Mouse (Mus musculus) embryonic facial prominence, embryonic 12.5 days (tissue): ENCODE measurements around the gene Dnlz. TPM values are rescaled to one million over a fixed set of nuclear protein-coding genes. Genes with fewer than 3 reads are reported as not detected.

Experiments used
- ATAC-seq: fragments of 200-750 bp; cut with Nextera tagmentation; 2 replicates; pipeline ENCODE4 v1.8.0; 2017; ENCODE audit not compliant: insufficient number of reproducible peaks, insufficient read depth, low FRiP score, low TSS enrichment
- H3K27ac ChIP-seq: fragments of 300-500 bp; sonication (generic); 2 replicates; pipeline ENCODE4 v1.5.1; 2016; ENCODE audit warnings: mild to moderate bottlenecking
- H3K27me3 ChIP-seq: fragments of 300-500 bp; sonication (generic); 2 replicates; pipeline ENCODE4 v1.6.1; 2016; ENCODE audit warnings: mild to moderate bottlenecking, moderate library complexity
- H3K36me3 ChIP-seq: fragments of 300-500 bp; sonication (generic); 2 replicates; pipeline ENCODE4 v1.6.1; 2016; ENCODE audit warnings: mild to moderate bottlenecking
- H3K4me1 ChIP-seq: fragments of 300-500 bp; sonication (generic); 2 replicates; pipeline ENCODE4 v1.6.1; 2016
- H3K4me2 ChIP-seq: fragments of 300-500 bp; sonication (generic); replicated peaks from 2 replicates; pipeline ENCODE4 v1.6.1; 2016; ENCODE audit warnings: mild to moderate bottlenecking, moderate library complexity
- H3K4me3 ChIP-seq: fragments of 300-500 bp; sonication (generic); 2 replicates; pipeline ENCODE4 v1.5.1; 2016; ENCODE audit warnings: mild to moderate bottlenecking
- H3K9ac ChIP-seq: fragments of 300-500 bp; sonication (generic); 2 replicates; pipeline ENCODE4 v1.6.1; 2016; ENCODE audit warnings: mild to moderate bottlenecking, moderate library complexity
- H3K9me3 ChIP-seq: fragments of 300-500 bp; sonication (generic); 2 replicates; pipeline ENCODE4 v1.6.1; 2016; ENCODE audit warnings: mild to moderate bottlenecking, moderate library complexity
- WGBS: fragments of 180-500 bp; shearing (Covaris S2); methylation state at CpG from one replicate; pipeline ENCODE4 v1.1.7; 2016; 5-methylcytosine and 5-hydroxymethylcytosine counted together
- polyA plus RNA-seq: library from polyadenylated mRNA; unstranded; fragments of >200 nt; fragmentation: Nextera tagmentation; extraction: Ambion mirVana; gene quantifications from 2 replicates; pipeline ENCODE4 v1.2.1, GENCODE M21; 2016

Gene Dnlz
- polyA plus RNA-seq, 1 experiment from 2014 or later = 31.8 TPM

GRCm38 (mm10) chr2:26356678-26357077 is 4.8 kb upstream of the Dnlz start:
- H3K9me3 ChIP-seq = no peaks in the 10 kb centered on the region
- ATAC-seq = no peak
- H3K27ac ChIP-seq = no peak overlapping the region
- H3K27me3 ChIP-seq = no peaks in the 10 kb centered on the region
- 73% methylated on average over 7 of the region's 7 CpGs for WGBS
- H3K9ac ChIP-seq = no peak overlapping the region
- no peak overlapping the region for H3K4me2 ChIP-seq
- no peaks in the 10 kb centered on the region for H3K36me3 ChIP-seq
- H3K4me3 ChIP-seq = no peak overlapping the region
- H3K4me1 ChIP-seq = peaks cover 7% of the 10 kb centered on the region; the same call in 1 of the 2 replicates

DNA sequence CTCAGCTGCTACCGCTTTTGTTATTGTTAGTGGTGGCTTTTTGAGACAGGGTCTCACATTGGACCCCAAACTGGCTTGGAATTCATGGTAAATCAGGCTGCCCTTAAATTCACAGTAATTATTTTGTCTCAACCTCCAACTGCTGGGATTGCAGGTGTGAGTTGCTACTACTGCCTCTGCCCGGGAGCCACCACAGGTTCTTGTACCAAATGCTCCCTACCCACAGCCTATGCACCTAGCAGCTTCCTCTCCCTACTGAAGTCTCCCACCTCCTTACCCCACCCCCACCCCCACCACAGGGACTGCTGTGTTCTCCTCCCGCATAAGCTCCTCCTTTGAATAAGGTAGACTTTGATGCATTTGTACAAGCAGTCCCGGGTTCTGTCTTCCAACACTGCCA is 4.3 kb upstream of the Dnlz start:
- H3K4me2 ChIP-seq = no peak overlapping the region
- ATAC-seq = no peak
- H3K27ac ChIP-seq = no peak overlapping the region
- H3K4me1 ChIP-seq = peaks cover 7% of the 10 kb centered on the region
- no peak overlapping the region for H3K9ac ChIP-seq
- no peaks in the 10 kb centered on the region for H3K27me3 ChIP-seq
- no peaks in the 10 kb centered on the region for H3K36me3 ChIP-seq
- no peak overlapping the region for H3K4me3 ChIP-seq
- H3K9me3 ChIP-seq = no peaks in the 10 kb centered on the region
- 86% methylated on average over 4 of the region's 4 CpGs for WGBS

DNA sequence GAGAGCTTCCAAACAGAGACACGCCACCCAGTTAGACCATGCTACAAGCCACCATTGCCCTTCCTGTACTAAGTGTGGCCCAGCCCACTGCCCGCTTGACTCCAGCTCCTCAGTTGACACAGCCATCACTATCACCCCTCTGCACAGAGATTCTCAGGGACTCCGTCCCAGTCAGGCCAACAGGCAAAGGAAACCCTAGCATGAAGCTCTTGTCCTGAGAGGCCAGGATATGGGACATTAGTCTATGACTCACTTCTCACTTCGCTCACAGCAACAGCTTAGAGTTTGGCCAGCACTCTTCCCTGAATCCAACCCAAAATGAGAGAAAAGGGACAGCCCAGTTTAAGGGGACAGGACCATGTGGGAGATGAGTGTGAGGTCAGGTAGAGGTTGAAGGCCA is 2.5 kb upstream of the Dnlz start:
- Histone ChIP-seq H3K4me1 (peaks cover 15% of the 10 kb centered on the region), H3K9ac (no peak overlapping the region), H3K9me3 (no peaks in the 10 kb centered on the region), H3K4me2 (no peak overlapping the region), H3K27me3 (no peaks in the 10 kb centered on the region), H3K36me3 (peaks cover 11% of the 10 kb centered on the region), H3K4me3 (no peak overlapping the region), H3K27ac (no peak overlapping the region)
- WGBS = 91% methylated on average over 4 of the region's 4 CpGs
- ATAC-seq = no peak

DNA sequence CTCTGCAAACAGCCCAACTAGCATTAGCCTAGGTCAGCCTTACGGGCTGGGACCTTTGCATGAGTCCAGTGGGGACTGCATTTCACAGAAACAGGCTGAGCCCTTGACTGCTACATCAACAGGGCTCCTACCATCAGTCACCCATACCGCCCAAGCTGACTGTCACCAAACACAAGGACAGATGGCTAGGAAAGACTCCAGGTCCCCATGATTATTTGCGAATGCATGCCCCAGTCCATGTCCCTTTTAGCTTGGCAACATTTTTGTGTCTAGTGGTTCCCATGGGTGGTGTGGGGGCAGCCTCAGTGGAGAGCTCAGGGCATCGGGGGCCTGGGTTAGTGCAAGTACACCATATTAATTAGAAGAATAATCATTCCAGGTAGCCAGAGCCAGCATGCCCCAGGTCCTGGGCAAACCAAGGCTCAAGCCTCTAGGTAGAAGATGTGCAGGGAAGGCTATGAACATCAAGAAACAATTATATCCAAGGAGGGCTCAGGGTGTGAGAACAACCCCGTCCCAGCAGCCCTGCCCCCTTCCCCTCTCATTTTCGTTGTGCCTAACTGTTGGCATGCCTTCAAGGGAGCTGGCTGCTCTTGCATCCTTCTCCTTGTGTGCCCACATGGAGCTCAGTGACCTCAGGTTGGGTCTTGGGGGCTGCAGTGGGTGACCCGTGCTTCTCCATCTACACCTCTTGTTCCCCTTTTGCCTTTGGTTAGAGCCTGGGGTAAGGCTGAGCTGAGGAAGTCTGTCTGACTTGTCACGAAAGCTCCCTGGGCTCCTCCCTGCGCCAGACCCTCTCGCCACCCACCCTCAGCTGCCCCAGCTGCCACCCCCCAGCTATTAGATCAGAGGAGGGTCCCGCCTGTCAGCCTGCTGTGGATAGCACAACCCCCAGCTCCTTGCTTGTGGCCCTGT is 1.4 kb upstream of the Dnlz start:
- Histone ChIP-seq H3K4me3 (peak overlapping the region; percentile 82; the same call in 1 of the 2 replicates), H3K9me3 (no peaks in the 10 kb centered on the region), H3K4me1 (peaks cover 15% of the 10 kb centered on the region), H3K27me3 (no peaks in the 10 kb centered on the region), H3K36me3 (peaks cover 21% of the 10 kb centered on the region), H3K9ac (peak overlapping the region; percentile 80; the same call in 1 of the 2 replicates), H3K4me2 (peak overlapping the region; percentile 96), H3K27ac (no peak overlapping the region)
- 88% methylated on average over 11 of the region's 11 CpGs for WGBS
- ATAC-seq = no peak

DNA sequence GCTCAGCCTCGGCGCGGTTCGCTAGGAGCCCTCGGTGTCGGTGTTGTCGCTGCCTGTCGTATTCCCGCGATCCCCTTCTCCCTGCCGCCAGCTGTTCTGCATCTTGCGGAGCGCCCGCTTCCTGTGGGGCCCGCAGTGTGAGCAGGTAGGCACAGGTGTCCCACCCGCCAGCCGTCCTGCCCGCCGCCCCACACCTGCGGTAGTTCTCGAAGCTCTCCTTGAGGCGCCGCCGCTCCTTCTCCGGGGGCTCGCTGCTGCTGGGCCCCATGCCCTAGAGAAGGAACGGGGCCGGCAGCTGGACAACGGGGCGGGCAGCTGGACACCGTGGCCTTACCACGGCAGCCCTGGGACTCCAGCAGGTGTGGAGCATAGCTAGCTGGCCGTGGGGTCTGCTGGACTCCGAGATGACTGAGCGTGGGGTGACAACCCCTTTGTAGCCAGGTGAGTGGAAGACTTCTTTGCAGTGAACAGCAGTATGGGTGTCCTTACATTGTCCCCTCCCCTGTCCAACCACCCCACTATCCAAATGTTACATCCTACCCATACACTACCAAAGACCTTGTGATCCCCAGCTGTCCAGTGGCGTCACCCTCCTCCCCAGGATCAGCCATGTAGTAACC is 491 bp upstream of the Dnlz start:
- no peaks in the 10 kb centered on the region for H3K27me3 ChIP-seq
- peak overlapping the region; percentile 96 for H3K4me2 ChIP-seq
- peak overlapping the region; percentile 80 for H3K9ac ChIP-seq
- H3K4me3 ChIP-seq = peak overlapping the region; percentile 82
- H3K27ac ChIP-seq = peak overlapping the region; percentile 63; the same call in 1 of the 2 replicates
- peaks cover 17% of the 10 kb centered on the region for H3K4me1 ChIP-seq
- 0 out of 2 replicates have a peak, but pooled peaks have one; percentile 6 for ATAC-seq
- 2% methylated on average over 36 of the region's 36 CpGs for WGBS
- no peaks in the 10 kb centered on the region for H3K9me3 ChIP-seq
- peaks cover 26% of the 10 kb centered on the region for H3K36me3 ChIP-seq

DNA sequence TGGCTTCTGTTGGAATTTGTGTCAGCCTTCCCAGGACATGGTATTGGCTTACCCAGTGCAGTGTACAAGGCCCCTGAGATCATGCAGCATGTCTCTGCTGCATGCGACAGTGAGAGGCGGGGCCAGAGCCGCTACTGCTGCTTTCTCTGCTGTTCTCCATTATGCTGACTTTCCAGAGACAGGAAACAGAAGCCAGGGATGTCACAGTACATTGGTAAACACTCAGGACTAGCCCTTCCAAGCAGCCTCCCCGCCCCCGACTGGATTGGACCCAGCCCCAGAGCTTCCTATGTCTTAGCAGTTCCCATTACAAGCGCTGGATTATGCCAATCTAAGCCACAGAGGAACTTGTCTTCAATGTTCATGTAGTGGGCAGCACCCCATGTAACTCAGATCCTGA is 3.7 kb downstream of the Dnlz start:
- no peak overlapping the region for H3K4me3 ChIP-seq
- no peak overlapping the region for H3K4me2 ChIP-seq
- no peaks in the 10 kb centered on the region for H3K27me3 ChIP-seq
- peak overlapping the region; percentile 50 for H3K27ac ChIP-seq
- no peak for ATAC-seq
- H3K36me3 ChIP-seq = peaks cover 66% of the 10 kb centered on the region
- H3K9ac ChIP-seq = no peak overlapping the region
- peaks cover 21% of the 10 kb centered on the region for H3K4me1 ChIP-seq
- no peaks in the 10 kb centered on the region for H3K9me3 ChIP-seq
- 54% methylated on average over 6 of the region's 6 CpGs for WGBS

DNA sequence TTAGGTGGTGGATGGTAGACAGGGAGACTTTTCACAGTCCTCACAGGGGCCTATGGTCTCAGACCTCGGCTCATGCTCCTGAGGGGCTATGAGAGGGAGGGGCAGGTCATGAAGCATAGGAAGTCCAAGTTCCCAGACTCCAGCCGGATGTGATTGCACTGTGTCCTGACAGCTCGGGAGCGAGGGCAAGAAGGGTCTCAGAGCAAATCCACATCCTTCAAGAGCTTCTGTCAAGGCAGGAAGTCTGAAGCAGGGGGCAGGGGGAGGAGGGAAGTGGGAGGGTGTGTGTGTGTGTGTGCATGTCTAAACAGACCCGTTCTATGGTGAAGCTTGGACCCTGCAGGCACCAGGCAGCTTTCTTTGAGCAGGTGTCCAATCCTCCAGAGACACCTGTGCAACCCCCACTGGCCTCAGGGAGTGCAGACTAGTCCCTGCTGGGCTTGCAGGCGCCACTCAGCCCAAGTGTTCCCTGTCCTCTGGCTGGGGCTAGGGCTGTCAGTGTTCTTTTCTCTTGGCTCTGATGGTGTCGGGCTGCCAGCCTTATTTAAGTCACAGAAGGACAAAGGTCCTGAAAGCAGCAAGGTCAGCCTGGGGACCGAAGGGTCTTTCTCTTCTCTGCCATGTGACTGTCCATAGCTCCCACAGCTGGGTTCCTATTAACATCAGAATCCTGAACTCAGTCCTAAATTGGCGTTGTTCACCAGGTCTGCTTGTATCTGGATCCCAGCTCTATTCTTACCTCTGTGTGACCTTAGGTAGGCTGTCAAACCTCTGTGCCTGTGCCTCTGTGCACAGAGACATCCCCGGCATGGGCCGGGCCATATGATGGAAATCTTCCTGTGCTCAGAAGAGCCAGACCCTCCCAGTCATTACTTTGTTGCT is 9.1 kb downstream of the Dnlz start:
- 61% methylated on average over 11 of the region's 11 CpGs for WGBS
- Histone ChIP-seq H3K4me1 (peaks cover 4% of the 10 kb centered on the region; the same call in 1 of the 2 replicates), H3K4me3 (no peak overlapping the region), H3K27me3 (no peaks in the 10 kb centered on the region), H3K36me3 (peaks cover 89% of the 10 kb centered on the region), H3K9ac (no peak overlapping the region), H3K4me2 (no peak overlapping the region), H3K27ac (no peak overlapping the region), H3K9me3 (no peaks in the 10 kb centered on the region)
- no peak for ATAC-seq

DNA sequence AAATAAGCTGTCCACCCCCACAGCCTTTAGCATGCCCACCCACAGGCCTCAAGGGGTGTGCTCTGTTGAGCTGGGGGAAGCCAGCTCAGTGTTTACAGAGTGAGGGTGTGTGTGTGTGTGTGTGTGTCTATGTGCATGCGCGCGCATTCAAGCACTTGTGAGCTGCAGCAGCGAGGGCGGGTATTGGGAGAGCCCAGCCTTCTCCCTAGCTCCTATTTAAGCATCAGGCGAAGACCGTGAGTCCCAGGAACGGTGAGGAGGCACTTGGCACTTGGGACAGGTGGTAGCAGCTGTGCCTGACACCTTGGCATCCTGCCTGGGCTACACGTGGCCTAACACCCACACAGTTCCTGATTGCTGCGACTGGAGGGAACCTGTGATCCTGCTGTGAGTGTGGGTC is 9.9 kb downstream of the Dnlz start:
- H3K36me3 ChIP-seq = peaks cover 84% of the 10 kb centered on the region
- no peak overlapping the region for H3K9ac ChIP-seq
- no peak overlapping the region for H3K4me2 ChIP-seq
- 80% methylated on average over 10 of the region's 10 CpGs for WGBS
- no peaks in the 10 kb centered on the region for H3K27me3 ChIP-seq
- no peaks in the 10 kb centered on the region for H3K9me3 ChIP-seq
- 0 out of 2 replicates have a peak, but pooled peaks cover under 1% of the 10 kb centered on the region for H3K4me1 ChIP-seq
- 0 out of 2 replicates have a peak overlapping the region, but pooled peaks have one; percentile 12 for H3K27ac ChIP-seq
- ATAC-seq = no peak
- H3K4me3 ChIP-seq = no peak overlapping the region

- H3K9ac ChIP-seq = no peak overlapping the region
- no peaks in the 10 kb centered on the region for H3K9me3 ChIP-seq
- H3K4me2 ChIP-seq = no peak overlapping the region
- 93% methylated on average over 2 of the region's 2 CpGs for WGBS
- H3K36me3 ChIP-seq = peaks cover 79% of the 10 kb centered on the region
- H3K27me3 ChIP-seq = no peaks in the 10 kb centered on the region
- H3K27ac ChIP-seq = 0 out of 2 replicates have a peak overlapping the region, but pooled peaks have one; percentile 12
- H3K4me3 ChIP-seq = no peak overlapping the region
- H3K4me1 ChIP-seq = no peaks in the 10 kb centered on the region
- ATAC-seq = no peak
Observed at GRCm38 (mm10) chr2:26341510-26341981, 10.4 kb downstream of the Dnlz start.

- Histone ChIP-seq H3K27me3 (no peaks in the 10 kb centered on the region), H3K4me1 (no peaks in the 10 kb centered on the region), H3K4me2 (no peak overlapping the region), H3K36me3 (peaks cover 55% of the 10 kb centered on the region), H3K9ac (no peak overlapping the region), H3K27ac (no peak overlapping the region), H3K9me3 (no peaks in the 10 kb centered on the region), H3K4me3 (no peak overlapping the region)
- 92% methylated on average over 5 of the region's 5 CpGs for WGBS
- no peak for ATAC-seq
Observed at GRCm38 (mm10) chr2:26339204-26339551, 12.7 kb downstream of the Dnlz start.
